Mouse (Mus musculus): ENCODE results near the gene Atrip.

Gene Atrip

GRCm38 (mm10) chr9:109097291-109097690 is 23.4 kb upstream of the Atrip start:
- peak; percentile 19 for DNase-seq

- peak; percentile 39 for DNase-seq
These were observed 22.9 kb upstream of the Atrip start for GRCm38 (mm10) chr9:109096856-109097255.

DNA sequence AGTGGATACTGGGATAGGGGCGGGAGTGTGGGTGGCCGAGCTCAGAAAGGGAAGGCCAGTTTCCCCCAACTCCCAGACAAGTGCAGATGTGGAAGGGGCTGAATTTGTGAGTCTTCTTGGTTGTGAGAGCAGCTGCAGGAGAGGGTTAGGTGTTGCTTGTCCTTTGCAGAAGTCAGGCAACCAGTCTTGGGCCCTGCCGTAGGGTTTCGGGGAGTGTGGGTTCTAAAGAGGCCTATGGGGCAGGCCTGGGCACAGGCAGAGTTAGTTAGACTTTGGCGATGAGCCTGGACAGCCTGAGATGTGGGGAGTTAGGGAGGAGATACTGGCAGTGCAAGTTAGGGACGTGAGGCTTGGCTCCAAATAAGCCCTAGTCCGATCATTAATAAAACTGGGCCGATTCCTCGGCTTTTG is 22.3 kb upstream of the Atrip start:
- peak; percentile 26 for DNase-seq

DNA sequence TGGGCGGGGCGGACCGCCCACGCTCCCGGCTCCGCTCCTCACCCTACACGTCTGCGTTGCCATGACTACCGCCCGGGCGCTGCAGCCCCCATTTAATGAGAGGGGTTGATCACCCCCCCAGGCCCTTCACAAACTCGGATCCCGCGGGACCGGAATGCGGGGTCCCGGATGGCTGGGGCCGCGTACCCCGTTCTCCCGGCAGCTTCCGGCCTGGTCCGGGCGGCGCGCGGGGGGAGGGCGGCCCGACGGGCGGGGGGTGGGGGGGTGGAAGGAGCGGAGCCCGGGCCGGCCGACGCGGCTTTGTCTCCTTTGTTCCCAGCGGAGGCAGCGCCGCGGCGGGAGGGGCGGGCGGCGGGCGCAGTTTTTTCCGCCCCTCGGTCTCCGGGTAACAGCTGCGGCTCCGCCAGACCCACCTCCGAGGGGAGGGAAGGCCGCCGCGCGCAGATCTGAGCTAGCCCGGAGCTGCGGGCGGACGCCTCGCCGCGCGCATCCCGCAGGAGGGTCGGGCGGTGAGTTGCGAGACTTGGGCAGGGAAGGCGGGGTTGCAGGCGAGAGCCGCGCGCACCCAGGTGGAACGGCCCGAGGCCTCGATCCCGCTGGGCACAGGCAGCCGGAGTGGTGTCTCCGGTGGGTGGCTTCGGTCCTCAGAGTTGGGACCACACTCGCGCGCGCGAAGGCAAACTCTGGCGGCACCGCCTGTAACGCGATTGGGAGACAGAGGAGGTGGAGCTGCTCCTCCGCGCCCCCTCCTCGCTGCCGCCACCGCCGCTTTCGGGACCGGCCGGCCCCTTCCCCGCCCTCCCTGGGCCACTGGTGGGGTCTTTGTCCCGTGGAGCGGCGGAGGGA is 21.4 kb upstream of the Atrip start, which contains the start of gene Plxnb1:
TSS of gene Plxnb1 (plus strand) at position 253 of the 846 bp plus-strand sequence.
- peak; percentile 89 for DNase-seq

DNA sequence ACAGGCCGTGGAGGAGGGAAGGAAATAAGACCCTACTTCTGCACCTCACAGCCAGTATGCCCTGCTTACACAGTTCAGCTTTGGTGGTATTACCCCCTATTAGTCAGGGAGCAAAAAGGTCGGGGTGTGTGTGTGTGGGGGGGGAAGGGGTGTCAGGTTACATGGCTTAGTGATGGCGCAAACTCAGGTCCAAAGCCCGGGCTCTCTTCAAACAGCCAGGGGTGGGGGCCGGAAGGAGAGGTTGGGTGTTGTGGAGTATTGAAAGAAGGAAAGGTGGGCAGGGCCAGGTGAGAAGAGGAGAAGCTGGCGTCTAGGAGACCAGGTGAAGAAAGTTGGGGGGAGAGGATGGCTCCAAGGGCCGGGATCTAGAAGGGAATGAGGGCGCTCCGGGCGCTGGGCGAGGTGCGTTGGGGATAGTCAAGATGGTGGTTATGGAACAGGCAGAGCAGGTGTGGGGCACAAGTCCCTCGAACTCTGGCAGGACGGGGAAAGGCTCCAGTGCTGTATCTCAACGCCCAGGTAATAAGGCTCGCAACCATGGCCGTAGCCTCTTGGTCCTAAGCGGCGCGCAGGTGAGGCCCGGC is 20.7 kb upstream of the Atrip start:
- DNase-seq = peak; percentile 72

DNA sequence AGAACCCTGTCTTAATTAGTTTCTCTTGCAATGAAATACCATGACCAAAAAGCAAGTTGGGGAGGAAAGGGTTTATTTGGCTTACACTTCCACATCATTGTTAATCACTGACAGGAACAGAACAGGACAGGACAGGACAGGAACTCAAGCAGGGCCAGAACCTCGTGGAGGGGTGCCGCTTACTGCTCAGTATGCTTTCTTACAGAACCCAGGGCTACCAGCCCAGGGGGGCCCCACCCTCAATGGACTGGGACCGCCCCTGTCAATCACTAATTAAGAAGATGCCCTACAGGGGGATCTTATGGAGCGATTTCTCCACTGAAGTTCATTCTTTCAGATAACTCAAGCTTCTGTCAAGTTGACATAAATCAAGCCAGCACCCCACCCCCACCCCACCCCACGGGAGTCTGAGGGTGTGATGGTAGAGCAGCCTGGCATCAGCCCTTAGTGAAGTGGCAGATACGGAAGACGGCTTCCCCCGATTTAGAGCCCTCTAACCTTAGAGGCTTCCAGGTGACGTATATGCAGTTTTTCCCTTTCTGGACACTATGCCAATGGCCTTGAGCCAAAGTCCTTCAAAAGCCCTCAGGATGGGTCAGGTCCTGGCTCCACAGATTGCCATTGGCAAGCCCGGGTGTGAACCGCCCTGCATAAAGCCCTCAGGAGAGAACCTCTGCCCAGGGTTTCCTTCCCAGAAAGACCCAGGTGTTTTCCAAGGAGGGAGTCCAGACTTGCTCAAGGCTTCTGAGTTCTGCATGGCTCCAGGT is 20.0 kb upstream of the Atrip start:
- no peak for DNase-seq

DNA sequence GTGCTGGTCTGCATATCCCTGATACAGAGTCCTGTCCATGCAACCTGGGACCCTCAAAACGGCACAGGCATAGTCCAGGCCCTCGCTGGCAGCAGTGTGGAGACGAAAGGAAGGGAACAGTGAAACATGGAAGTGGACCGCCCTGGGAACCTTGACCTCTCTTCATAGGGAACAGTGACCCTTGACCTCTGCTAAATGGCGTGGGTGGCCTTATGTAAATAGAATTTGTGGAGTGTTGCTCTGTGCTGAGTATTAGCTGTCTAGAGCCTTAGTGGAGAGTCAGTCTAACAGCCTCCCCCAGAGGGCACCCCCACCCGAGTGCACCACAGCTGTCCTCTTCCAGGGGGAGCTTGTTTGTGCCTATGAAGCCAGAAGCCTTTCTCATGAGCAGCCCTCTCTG is 18.9 kb upstream of the Atrip start:
- no peak for DNase-seq

DNA sequence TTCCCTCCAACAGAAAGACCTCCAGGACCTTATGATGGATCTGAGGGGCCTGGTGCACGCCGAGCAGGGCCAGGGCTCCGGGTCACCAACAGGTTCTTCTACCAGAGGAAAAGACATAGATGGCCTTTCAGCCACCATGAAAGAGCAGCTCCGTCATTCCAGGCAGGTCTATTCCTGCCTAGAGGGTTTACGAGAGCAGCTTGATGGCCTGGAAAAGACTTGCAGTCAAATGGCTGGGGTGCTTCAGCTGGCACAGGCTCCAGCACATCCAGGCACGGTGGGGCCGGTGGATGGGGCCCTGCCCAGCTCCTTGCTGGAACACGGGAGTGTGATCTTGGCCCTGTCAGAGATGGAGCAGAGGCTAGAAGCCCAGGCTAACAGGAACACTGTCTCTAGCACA is 17.9 kb upstream of the Atrip start:
- no peak for DNase-seq

- DNase-seq = no peak
These were observed 16.5 kb upstream of the Atrip start for GRCm38 (mm10) chr9:109090446-109090845.

DNA sequence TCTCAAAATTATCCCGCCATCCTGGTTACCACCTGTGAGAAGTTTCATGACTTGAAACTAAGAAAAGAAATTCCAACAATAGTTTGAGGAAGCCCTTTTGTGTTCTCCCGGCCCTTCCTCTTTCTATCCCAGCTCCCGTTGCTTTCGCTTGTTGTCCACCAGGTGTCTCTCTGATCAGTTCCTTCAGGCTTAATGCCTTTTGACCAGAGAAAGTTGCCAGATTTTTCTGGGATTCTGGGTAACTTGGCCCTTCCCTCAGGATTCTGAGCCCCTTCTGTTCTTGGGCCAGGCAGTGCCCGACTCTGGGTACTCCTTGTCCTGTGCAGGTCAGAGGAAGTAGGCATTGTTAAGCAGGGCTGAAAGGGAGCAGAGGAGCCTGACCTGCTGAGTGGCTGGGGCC is 14.1 kb upstream of the Atrip start:
- DNase-seq = peak; percentile 79

DNA sequence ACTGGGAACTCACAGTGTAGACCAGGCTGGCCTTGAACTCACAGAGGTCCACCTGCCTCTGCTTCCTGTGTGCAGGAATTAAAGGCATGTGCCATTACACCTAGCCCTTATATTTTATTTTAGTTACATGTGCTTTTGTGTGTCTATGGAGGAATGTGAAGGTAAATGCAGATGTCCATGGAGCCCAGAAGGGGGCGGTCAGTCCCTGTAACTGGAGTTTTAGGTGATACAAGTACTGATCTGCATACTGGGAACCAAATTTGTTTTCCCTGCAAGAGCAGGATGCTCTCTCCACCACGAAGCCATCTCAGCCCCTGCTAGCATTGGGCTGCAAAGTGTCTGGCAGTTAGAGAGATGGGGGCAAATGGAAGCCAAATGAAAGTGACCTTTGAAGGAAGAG is 11.0 kb upstream of the Atrip start:
- peak; percentile 66 for DNase-seq

DNA sequence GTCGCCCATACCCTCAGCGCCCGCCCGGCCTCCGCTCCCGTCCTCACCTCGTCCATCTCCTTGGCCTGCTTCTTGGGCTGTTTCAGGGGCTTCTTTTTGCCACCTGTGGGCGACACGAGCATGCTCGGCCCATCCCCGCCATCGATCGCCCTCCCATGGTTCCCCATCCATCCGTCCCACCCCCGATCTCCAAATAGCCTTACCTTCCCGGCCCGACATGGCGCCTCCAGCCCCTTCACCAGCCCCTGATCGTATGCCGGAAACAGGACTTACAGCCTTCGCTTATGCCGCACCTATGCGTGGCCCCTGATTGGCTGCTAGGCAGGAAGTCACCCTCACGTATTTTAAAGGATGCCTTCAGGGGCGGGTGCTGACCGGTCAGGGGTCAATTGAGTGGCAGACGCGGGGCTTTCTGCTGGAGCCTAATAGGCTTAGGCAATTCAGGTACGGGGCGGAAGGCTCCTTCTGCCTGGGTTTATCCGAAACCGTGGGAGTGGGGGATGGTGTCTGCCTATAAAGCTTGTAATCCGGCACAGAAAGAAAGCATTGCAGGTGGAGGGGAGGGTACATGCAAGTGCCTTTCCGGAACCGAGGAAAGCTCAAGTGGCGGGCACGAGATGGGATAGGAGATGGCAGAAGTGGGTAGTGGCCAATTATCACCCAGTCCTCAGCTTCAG is 8.3 kb upstream of the Atrip start, which contains the start of the genes Ccdc51 and Tma7:
TSS of gene Ccdc51 (plus strand) at position 370 of the 677 bp plus-strand sequence.
TSS of gene Tma7 (minus strand) at position 464 of the 677 bp plus-strand sequence.
- DNase-seq = peak; percentile 93

GRCm38 (mm10) chr9:109081749-109082123 is 7.8 kb upstream of the Atrip start:
- DNase-seq = no peak

GRCm38 (mm10) chr9:109080516-109080915 is 6.6 kb upstream of the Atrip start:
- DNase-seq = no peak

- DNase-seq = no peak
These were observed 5.7 kb downstream of the Atrip start for GRCm38 (mm10) chr9:109068095-109068735.

GRCm38 (mm10) chr9:109060898-109061295 is 13.0 kb downstream of the Atrip start:
- no peak for DNase-seq

DNA sequence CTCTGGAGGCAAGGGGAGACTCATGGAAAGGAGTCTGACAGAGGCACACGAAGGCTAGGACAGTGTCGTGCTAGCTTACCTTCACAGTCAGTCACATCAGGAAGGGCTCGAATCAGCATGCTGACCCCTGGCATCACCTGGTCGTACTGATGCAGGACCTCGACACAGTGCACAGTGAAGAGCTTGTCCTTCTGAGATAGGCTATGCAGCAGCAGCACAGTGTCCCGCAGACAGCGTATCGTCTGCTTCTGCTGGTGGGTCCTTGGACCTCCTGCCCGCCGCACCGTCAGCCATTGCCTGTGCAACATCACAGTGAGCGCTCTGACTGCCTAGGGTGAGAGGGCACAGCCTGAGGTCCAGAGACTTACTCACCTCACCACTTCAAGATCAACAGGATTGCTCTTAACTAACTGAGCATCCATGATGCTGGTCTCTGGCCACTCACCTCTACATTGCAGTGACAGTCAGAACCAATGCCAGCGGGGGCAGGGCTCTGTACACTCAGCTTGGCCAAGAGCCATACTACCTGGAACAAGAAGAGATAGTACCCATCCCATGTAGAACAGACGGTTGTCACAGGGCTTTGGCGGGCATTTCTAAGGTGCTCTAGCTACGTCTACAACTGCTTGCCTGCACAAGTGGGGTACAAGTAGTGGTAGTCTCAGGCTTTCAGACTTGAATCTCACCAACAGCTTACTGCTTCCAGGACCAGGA is 13.6 kb downstream of the Atrip start:
- DNase-seq = no peak

DNA sequence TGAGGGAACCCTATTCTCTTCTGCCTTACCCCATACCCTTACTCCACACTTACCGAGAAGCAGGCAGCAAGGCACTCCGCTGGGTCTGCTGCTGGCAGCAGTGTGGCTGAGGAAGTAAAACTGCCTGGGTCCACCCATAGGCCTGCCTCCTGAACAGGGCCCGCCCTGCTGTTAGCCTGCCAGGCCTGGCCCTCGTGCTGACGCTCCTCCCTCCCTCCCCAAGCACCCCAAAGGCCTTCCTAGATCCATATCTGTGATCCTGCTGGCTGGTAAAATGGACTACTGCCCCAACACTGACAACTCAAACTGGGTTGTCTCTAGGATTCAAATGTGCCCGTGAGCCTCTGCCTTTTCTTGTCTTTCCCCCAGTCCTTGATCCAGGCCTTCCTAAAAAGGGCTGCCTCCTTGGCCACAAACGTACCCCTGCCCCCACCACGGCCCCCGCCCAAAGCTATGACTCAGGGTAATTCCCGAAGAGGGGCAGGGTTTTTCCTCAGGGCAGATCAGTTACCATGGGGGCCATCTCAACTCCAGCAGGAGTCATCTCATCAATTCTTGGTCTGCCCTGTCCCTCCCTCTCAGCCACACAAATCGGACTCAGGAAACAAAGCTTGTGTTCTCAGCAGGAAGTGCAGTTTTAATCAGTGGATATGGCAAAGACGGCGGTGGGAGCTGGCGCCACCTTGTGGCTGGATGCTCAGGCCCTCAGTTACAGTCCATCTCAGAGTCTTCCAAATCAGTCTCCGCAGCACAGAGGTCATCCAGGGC is 14.6 kb downstream of the Atrip start, which contains the start of gene Trex1:
TSS of gene Trex1 (minus strand) at position 599 of the 768 bp plus-strand sequence.
- peak; percentile 84 for DNase-seq

- DNase-seq = no peak
These were observed 15.7 kb downstream of the Atrip start for GRCm38 (mm10) chr9:109058006-109058765.

DNA sequence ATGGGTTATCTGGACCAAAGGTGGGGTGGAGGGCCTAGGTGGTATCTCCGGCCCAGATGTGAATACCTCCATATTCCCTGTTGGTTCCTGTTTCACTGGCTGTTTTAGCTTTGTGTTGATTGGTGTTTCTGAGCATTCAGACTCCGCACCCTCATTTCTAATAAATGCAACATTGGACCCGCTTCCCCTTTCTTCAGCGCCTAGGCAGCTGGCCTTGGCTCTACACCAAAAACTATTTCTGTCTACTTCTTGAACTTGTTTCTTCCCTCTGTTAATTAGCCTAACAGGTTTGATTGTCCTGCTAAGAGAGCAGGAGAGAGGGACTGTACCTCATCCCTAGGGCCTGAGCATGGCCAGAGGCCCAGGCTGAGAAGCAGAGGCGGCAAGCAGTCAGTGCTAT is 16.4 kb downstream of the Atrip start:
- DNase-seq = no peak

Data from embryo, embryonic 11 days (tissue).